Mouse (Mus musculus): ENCODE measurements around the gene Nadk.

GRCm38 (mm10) chr4:155563400-155564231 is 1.4 kb downstream of the Nadk start:
- TF ChIP-seq POLR2A (IDR thresholded peaks at IDR 0.05; ENCODE audit: low read depth, low read length) = peak; percentile 91
- TF ChIP-seq CTCF (IDR thresholded peaks at IDR 0.05; ENCODE audit: borderline replicate concordance, insufficient read depth, low read length) = peak; percentile 59; the same call in 1 of the 2 replicates
